Mouse (Mus musculus): Measurements from ENCODE around the gene Grin2d. TPM values are rescaled to one million over a fixed set of nuclear protein-coding genes. Genes with fewer than 3 reads are reported as not detected.

The Grin2d gene
- polyA plus RNA-seq, 1 experiment from 2014 or later: 0.37 TPM

- peaks cover 26% of the 10 kb centered on the region for H3K4me1 ChIP-seq (replicated peaks)
- peaks cover 46% of the 10 kb centered on the region for H3K27me3 ChIP-seq (replicated peaks)
- H3K9ac ChIP-seq: no peak overlapping the region
- peak overlapping the region; percentile 58 for H3K4me2 ChIP-seq
- peaks cover 5% of the 10 kb centered on the region; the same call in 1 of the 2 replicates for H3K36me3 ChIP-seq
- ATAC-seq (ENCODE audit: insufficient number of reproducible peaks, low FRiP score): peak; percentile 48; the same call in 1 of the 2 replicates
- H3K4me3 ChIP-seq: peak overlapping the region; percentile 18
- no peak overlapping the region for H3K27ac ChIP-seq (ENCODE audit: poor library complexity, severe bottlenecking)
- 3% methylated on average over 12 of the region's 12 CpGs for WGBS
- H3K9me3 ChIP-seq (replicated peaks): no peaks in the 10 kb centered on the region
These were observed 76.8 kb downstream of the Grin2d start for GRCm38 (mm10) chr7:45801348-45801747.

- 7% methylated on average over 24 of the region's 25 CpGs for WGBS
- no peak overlapping the region for H3K9ac ChIP-seq
- H3K27me3 ChIP-seq (replicated peaks): peaks cover 52% of the 10 kb centered on the region
- H3K4me2 ChIP-seq: peak overlapping the region; percentile 58
- H3K36me3 ChIP-seq: no peaks in the 10 kb centered on the region
- peak; percentile 58 for ATAC-seq (ENCODE audit: insufficient number of reproducible peaks, low FRiP score)
- no peaks in the 10 kb centered on the region for H3K9me3 ChIP-seq (replicated peaks)
- peaks cover 26% of the 10 kb centered on the region for H3K4me1 ChIP-seq (replicated peaks)
- H3K27ac ChIP-seq (ENCODE audit: poor library complexity, severe bottlenecking): no peak overlapping the region
- H3K4me3 ChIP-seq: peak overlapping the region; percentile 18
These were observed 77.5 kb downstream of the Grin2d start for GRCm38 (mm10) chr7:45800546-45801204.

GRCm38 (mm10) chr7:45800001-45800400, 78.2 kb downstream of the Grin2d start:
- no peaks in the 10 kb centered on the region for H3K9me3 ChIP-seq (replicated peaks)
- 32% methylated on average over 7 of the region's 7 CpGs for WGBS
- peak overlapping the region; percentile 18; the same call in 1 of the 2 replicates for H3K4me3 ChIP-seq
- H3K9ac ChIP-seq: no peak overlapping the region
- no peaks in the 10 kb centered on the region for H3K36me3 ChIP-seq
- peaks cover 59% of the 10 kb centered on the region for H3K27me3 ChIP-seq (replicated peaks)
- no peak overlapping the region for H3K27ac ChIP-seq (ENCODE audit: poor library complexity, severe bottlenecking)
- peaks cover 26% of the 10 kb centered on the region for H3K4me1 ChIP-seq (replicated peaks)
- H3K4me2 ChIP-seq: peak overlapping the region; percentile 58
- ATAC-seq (ENCODE audit: insufficient number of reproducible peaks, low FRiP score): no peak

GRCm38 (mm10) chr7:45798931-45799330, 79.2 kb downstream of the Grin2d start:
- Histone ChIP-seq H3K4me3 (peak overlapping the region; percentile 53), H3K4me1 (replicated peaks) (peaks cover 26% of the 10 kb centered on the region), H3K9ac (no peak overlapping the region), H3K27ac (ENCODE audit: poor library complexity, severe bottlenecking) (no peak overlapping the region), H3K4me2 (peak overlapping the region; percentile 84), H3K36me3 (no peaks in the 10 kb centered on the region), H3K9me3 (replicated peaks) (no peaks in the 10 kb centered on the region), H3K27me3 (replicated peaks) (peaks cover 70% of the 10 kb centered on the region)
- ATAC-seq (ENCODE audit: insufficient number of reproducible peaks, low FRiP score): no peak
- WGBS: 45% methylated on average over 7 of the region's 7 CpGs

- Histone ChIP-seq H3K36me3 (no peaks in the 10 kb centered on the region), H3K9me3 (replicated peaks) (no peaks in the 10 kb centered on the region), H3K27me3 (replicated peaks) (peaks cover 74% of the 10 kb centered on the region), H3K4me3 (peak overlapping the region; percentile 53), H3K4me2 (peak overlapping the region; percentile 84), H3K27ac (ENCODE audit: poor library complexity, severe bottlenecking) (no peak overlapping the region), H3K9ac (peak overlapping the region; percentile 67), H3K4me1 (replicated peaks) (peaks cover 26% of the 10 kb centered on the region)
- ATAC-seq (ENCODE audit: insufficient number of reproducible peaks, low FRiP score): no peak
- WGBS: 1% methylated on average over 19 of the region's 19 CpGs
These were observed 79.7 kb downstream of the Grin2d start for GRCm38 (mm10) chr7:45798511-45798836.

- Histone ChIP-seq H3K4me3 (peak overlapping the region; percentile 53), H3K27me3 (replicated peaks) (peaks cover 80% of the 10 kb centered on the region), H3K4me2 (peak overlapping the region; percentile 84), H3K9me3 (replicated peaks) (no peaks in the 10 kb centered on the region), H3K4me1 (replicated peaks) (peaks cover 26% of the 10 kb centered on the region), H3K27ac (ENCODE audit: poor library complexity, severe bottlenecking) (no peak overlapping the region), H3K9ac (peak overlapping the region; percentile 67), H3K36me3 (no peaks in the 10 kb centered on the region)
- 1% methylated on average over 57 of the region's 60 CpGs for WGBS
- no peak for ATAC-seq (ENCODE audit: insufficient number of reproducible peaks, low FRiP score)
These were observed 80.3 kb downstream of the Grin2d start for GRCm38 (mm10) chr7:45797661-45798510.

- H3K4me3 ChIP-seq: no peak overlapping the region
- H3K4me2 ChIP-seq: no peak overlapping the region
These were observed 81.2 kb downstream of the Grin2d start for GRCm38 (mm10) chr7:45796950-45797349.

GRCm38 (mm10) chr7:45794971-45795370, 83.2 kb downstream of the Grin2d start:
- ATAC-seq (ENCODE audit: insufficient number of reproducible peaks, low FRiP score): no peak

More at GRCm38 (mm10) chr7:45796950-45797349, 81.2 kb downstream of the Grin2d start:
- Histone ChIP-seq H3K27ac (ENCODE audit: poor library complexity, severe bottlenecking) (no peak overlapping the region), H3K9ac (no peak overlapping the region), H3K27me3 (replicated peaks) (peaks cover 89% of the 10 kb centered on the region), H3K36me3 (no peaks in the 10 kb centered on the region), H3K4me1 (replicated peaks) (peaks cover 26% of the 10 kb centered on the region), H3K9me3 (replicated peaks) (no peaks in the 10 kb centered on the region)
- WGBS: 34% methylated on average over 6 of the region's 6 CpGs
- no peak for ATAC-seq (ENCODE audit: insufficient number of reproducible peaks, low FRiP score)

GRCm38 (mm10) chr7:45793969-45794585, 84.1 kb downstream of the Grin2d start:
- Histone ChIP-seq H3K36me3 (0 out of 2 replicates have a peak, but pooled peaks cover 5% of the 10 kb centered on the region), H3K4me1 (replicated peaks) (peaks cover 25% of the 10 kb centered on the region), H3K9ac (no peak overlapping the region), H3K27ac (ENCODE audit: poor library complexity, severe bottlenecking) (no peak overlapping the region), H3K4me3 (no peak overlapping the region), H3K4me2 (no peak overlapping the region), H3K9me3 (replicated peaks) (no peaks in the 10 kb centered on the region), H3K27me3 (replicated peaks) (peaks cover 75% of the 10 kb centered on the region)
- WGBS: 70% methylated on average over 41 of the region's 44 CpGs
- ATAC-seq (ENCODE audit: insufficient number of reproducible peaks, low FRiP score): no peak

More at GRCm38 (mm10) chr7:45794971-45795370, 83.2 kb downstream of the Grin2d start:
- Histone ChIP-seq H3K36me3 (0 out of 2 replicates have a peak, but pooled peaks cover 2% of the 10 kb centered on the region), H3K27me3 (replicated peaks) (peaks cover 82% of the 10 kb centered on the region), H3K9me3 (replicated peaks) (no peaks in the 10 kb centered on the region), H3K4me3 (no peak overlapping the region), H3K4me2 (no peak overlapping the region), H3K4me1 (replicated peaks) (peaks cover 25% of the 10 kb centered on the region), H3K9ac (no peak overlapping the region), H3K27ac (ENCODE audit: poor library complexity, severe bottlenecking) (no peak overlapping the region)
- WGBS: 90% methylated on average over 29 of the region's 29 CpGs

- H3K27me3 ChIP-seq (replicated peaks): peaks cover 71% of the 10 kb centered on the region
These were observed 84.9 kb downstream of the Grin2d start for GRCm38 (mm10) chr7:45793240-45793639.

More at GRCm38 (mm10) chr7:45793240-45793639, 84.9 kb downstream of the Grin2d start:
- WGBS: 69% methylated on average over 22 of the region's 24 CpGs
- Histone ChIP-seq H3K36me3 (0 out of 2 replicates have a peak, but pooled peaks cover 5% of the 10 kb centered on the region), H3K4me1 (replicated peaks) (peaks cover 20% of the 10 kb centered on the region), H3K4me3 (no peak overlapping the region), H3K4me2 (no peak overlapping the region), H3K9ac (no peak overlapping the region), H3K27ac (ENCODE audit: poor library complexity, severe bottlenecking) (no peak overlapping the region), H3K9me3 (replicated peaks) (no peaks in the 10 kb centered on the region)
- no peak for ATAC-seq (ENCODE audit: insufficient number of reproducible peaks, low FRiP score)
